Mouse (Mus musculus) neural tube, embryonic 14.5 days (tissue): ENCODE results near the gene Lenep. TPM values are rescaled to one million over a fixed set of nuclear protein-coding genes. Genes with fewer than 3 reads are reported as not detected.

Experiments
- ATAC-seq: fragments of 200-750 bp; cut with Nextera tagmentation; 2 replicates; pipeline ENCODE4 v1.8.0; 2017; ENCODE audit warnings: low read depth, mild to moderate bottlenecking, moderate TSS enrichment, moderate library complexity
- H3K27ac ChIP-seq: fragments of 300-500 bp; sonication (generic); 2 replicates; pipeline ENCODE4 v1.5.1; 2014; ENCODE audit warnings: low read depth, mild to moderate bottlenecking, control low read depth, low read length, moderate library complexity, mixed read lengths
- H3K27me3 ChIP-seq: fragments of 300-500 bp; sonication (generic); 2 replicates; pipeline ENCODE4 v1.6.1; 2014; ENCODE audit warnings: low read length; ENCODE audit not compliant: control insufficient read depth, insufficient read depth
- H3K36me3 ChIP-seq: fragments of 300-500 bp; sonication (generic); 2 replicates; pipeline ENCODE4 v1.6.1; 2014; ENCODE audit warnings: low read length, mixed read lengths; ENCODE audit not compliant: control insufficient read depth, insufficient read depth
- H3K4me1 ChIP-seq: fragments of 300-500 bp; sonication (generic); 2 replicates; pipeline ENCODE4 v1.6.1; 2014; ENCODE audit warnings: low read length; ENCODE audit not compliant: control insufficient read depth, insufficient read depth
- H3K4me2 ChIP-seq: fragments of 300-500 bp; sonication (generic); 2 replicates; pipeline ENCODE4 v1.6.1; 2014; ENCODE audit warnings: mild to moderate bottlenecking, low read depth, low read length, control low read depth
- H3K4me3 ChIP-seq: fragments of 300-500 bp; sonication (generic); 2 replicates; pipeline ENCODE4 v1.5.1; 2014; ENCODE audit warnings: low read depth, low read length, control low read depth, mixed read lengths
- H3K9ac ChIP-seq: fragments of 300-500 bp; sonication (generic); replicated peaks from 2 replicates; pipeline ENCODE4 v1.6.1; 2014; ENCODE audit warnings: low read depth, mild to moderate bottlenecking, control low read depth, low read length, mixed read lengths
- H3K9me3 ChIP-seq: fragments of 300-500 bp; sonication (generic); 2 replicates; pipeline ENCODE4 v1.6.1; 2016; ENCODE audit warnings: low read length; ENCODE audit not compliant: control insufficient read depth
- WGBS: fragments of 180-500 bp; shearing (Covaris S2); extraction: QIAGEN DNeasy Blood & Tissue Kit; methylation state at CpG from one replicate; pipeline ENCODE4 v1.1.7; 2014; 5-methylcytosine and 5-hydroxymethylcytosine counted together
- polyA plus RNA-seq: library from polyadenylated mRNA; unstranded; fragments of >200 nt; fragmentation: Nextera tagmentation; extraction: Ambion mirVana; gene quantifications from 2 replicates; pipeline ENCODE4 v1.2.1, GENCODE M21; 2014

Gene Lenep
- polyA plus RNA-seq, 1 experiment from 2014 or later = 1.9 TPM

DNA sequence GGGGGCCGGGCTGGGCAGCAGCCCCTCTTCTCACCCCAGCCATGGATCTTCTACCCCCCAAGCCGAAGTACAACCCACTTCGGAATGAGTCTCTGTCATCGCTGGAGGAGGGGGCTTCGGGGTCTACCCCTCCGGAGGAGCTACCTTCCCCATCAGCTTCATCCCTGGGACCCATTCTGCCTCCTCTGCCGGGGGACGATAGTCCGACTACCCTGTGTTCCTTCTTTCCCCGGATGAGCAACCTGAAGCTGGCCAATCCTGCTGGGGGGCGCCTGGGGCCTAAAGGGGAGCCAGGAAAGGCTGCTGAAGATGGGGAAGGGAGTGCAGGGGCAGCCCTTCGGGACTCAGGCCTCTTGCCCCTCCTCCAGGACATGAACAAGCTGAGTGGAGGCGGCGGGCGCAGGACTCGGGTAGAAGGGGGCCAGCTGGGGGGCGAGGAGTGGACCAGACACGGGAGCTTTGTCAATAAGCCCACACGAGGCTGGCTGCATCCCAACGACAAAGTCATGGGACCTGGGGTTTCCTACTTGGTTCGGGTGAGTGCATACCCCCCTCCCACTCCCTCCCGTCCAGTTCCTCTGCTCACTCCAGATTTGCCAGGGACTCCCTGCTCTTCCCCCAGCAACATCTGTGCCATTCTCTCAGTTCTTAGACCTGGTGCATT, 19.3 kb upstream of the Lenep start:
- no peaks in the 10 kb centered on the region for H3K36me3 ChIP-seq
- H3K4me1 ChIP-seq = peaks cover 19% of the 10 kb centered on the region
- H3K27ac ChIP-seq = peak overlapping the region; percentile 39
- peak overlapping the region; percentile 54 for H3K4me2 ChIP-seq
- H3K9ac ChIP-seq = peak overlapping the region; percentile 59
- no peak for ATAC-seq
- H3K9me3 ChIP-seq = no peaks in the 10 kb centered on the region
- H3K27me3 ChIP-seq = no peaks in the 10 kb centered on the region
- 9% methylated on average over 22 of the region's 22 CpGs for WGBS
- peak overlapping the region; percentile 28 for H3K4me3 ChIP-seq

GRCm38 (mm10) chr3:89421002-89421774, 18.6 kb upstream of the Lenep start:
- Histone ChIP-seq H3K27ac (peak overlapping the region; percentile 52; the same call in 1 of the 2 replicates), H3K4me3 (peak overlapping the region; percentile 28), H3K27me3 (no peaks in the 10 kb centered on the region), H3K36me3 (no peaks in the 10 kb centered on the region), H3K9me3 (no peaks in the 10 kb centered on the region), H3K4me1 (peaks cover 23% of the 10 kb centered on the region), H3K4me2 (peak overlapping the region; percentile 54), H3K9ac (peak overlapping the region; percentile 59)
- 2% methylated on average over 11 of the region's 11 CpGs for WGBS
- peak; percentile 45; the same call in 1 of the 2 replicates for ATAC-seq

DNA sequence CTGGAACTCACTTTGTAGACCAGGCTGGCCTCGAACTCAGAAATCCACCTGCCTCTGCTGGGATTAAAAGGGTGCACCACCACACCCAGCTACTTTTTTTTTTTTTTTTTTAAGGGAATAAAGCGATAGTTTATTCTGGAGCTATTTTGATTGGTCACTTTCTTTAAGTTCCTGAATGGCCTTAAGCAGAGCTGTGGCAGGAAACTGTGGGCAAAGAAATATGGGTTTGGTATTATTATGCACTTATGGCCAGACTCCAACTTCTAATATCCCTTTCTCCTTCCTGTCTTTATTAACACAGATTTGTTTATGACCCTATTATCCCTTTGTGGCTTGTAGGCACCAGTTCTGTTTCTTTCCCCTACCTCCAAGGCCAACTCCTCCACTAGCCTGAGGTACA, 17.8 kb upstream of the Lenep start:
- Histone ChIP-seq H3K27ac (peak overlapping the region; percentile 52; the same call in 1 of the 2 replicates), H3K27me3 (no peaks in the 10 kb centered on the region), H3K4me2 (peak overlapping the region; percentile 54), H3K9ac (no peak overlapping the region), H3K4me1 (peaks cover 23% of the 10 kb centered on the region), H3K9me3 (no peaks in the 10 kb centered on the region), H3K4me3 (no peak overlapping the region), H3K36me3 (0 out of 2 replicates have a peak, but pooled peaks cover 3% of the 10 kb centered on the region)
- 39% methylated on average over 2 of the region's 2 CpGs for WGBS
- no peak for ATAC-seq

- Histone ChIP-seq H3K9ac (peak overlapping the region; percentile 41; the same call in 1 of the 2 replicates), H3K4me3 (peak overlapping the region; percentile 56; the same call in 1 of the 2 replicates), H3K27me3 (no peaks in the 10 kb centered on the region), H3K27ac (peak overlapping the region; percentile 46; the same call in 1 of the 2 replicates), H3K9me3 (no peaks in the 10 kb centered on the region), H3K36me3 (peaks cover 5% of the 10 kb centered on the region; the same call in 1 of the 2 replicates), H3K4me2 (peak overlapping the region; percentile 71), H3K4me1 (peaks cover 23% of the 10 kb centered on the region)
- ATAC-seq = no peak
- 18% methylated on average over 3 of the region's 3 CpGs for WGBS
Observed at GRCm38 (mm10) chr3:89419981-89420380, 17.4 kb upstream of the Lenep start.

DNA sequence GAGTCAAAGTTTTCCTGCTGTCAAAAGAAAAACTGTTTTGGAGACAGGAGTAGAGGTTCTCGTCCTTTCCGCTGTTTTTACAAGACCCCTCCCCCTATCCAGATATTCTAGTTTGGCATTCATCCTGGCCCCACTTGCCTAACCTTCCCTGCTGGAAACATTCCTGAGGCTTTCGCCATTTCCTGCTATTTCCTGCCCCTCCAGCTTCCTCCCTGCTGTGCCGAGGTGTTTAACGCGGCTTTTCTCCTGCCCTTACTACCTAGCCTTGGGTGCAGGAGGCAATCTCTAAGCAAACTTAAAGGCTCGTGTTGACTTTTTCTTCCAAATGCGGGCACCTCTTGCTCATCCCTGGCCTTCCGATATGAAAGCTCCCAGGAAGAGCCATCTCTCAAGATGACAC, 17.0 kb upstream of the Lenep start:
- Histone ChIP-seq H3K4me1 (peaks cover 23% of the 10 kb centered on the region), H3K36me3 (peaks cover 10% of the 10 kb centered on the region; the same call in 1 of the 2 replicates), H3K27me3 (no peaks in the 10 kb centered on the region), H3K4me3 (peak overlapping the region; percentile 56), H3K27ac (peak overlapping the region; percentile 70), H3K9me3 (no peaks in the 10 kb centered on the region), H3K9ac (peak overlapping the region; percentile 41; the same call in 1 of the 2 replicates), H3K4me2 (peak overlapping the region; percentile 71)
- 1% methylated on average over 9 of the region's 9 CpGs for WGBS
- ATAC-seq = no peak

DNA sequence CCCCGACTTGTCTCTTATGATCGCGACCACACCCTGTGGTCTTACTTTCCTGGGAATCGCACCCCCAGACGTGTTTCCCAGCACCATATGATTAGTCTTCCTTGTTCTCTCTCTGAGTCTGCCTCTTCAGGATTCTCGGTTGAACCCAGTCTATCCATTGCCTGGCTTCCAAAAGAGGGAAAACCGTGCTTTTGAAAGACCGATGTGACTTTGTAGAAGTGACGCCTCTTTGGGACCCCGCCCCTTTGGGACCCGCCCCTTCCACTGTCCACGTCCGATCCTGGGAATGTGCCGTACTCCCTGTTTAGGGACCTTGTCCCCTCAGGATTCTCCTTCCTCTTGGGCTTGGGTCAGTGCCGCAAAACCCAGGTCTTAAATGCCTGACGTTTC, 16.3 kb upstream of the Lenep start:
- Histone ChIP-seq H3K27me3 (no peaks in the 10 kb centered on the region), H3K4me1 (peaks cover 23% of the 10 kb centered on the region), H3K27ac (peak overlapping the region; percentile 70), H3K9ac (peak overlapping the region; percentile 41), H3K4me2 (peak overlapping the region; percentile 71), H3K4me3 (peak overlapping the region; percentile 56), H3K9me3 (no peaks in the 10 kb centered on the region), H3K36me3 (peaks cover 10% of the 10 kb centered on the region; the same call in 1 of the 2 replicates)
- WGBS = 0% methylated on average over 16 of the region's 16 CpGs
- ATAC-seq = no peak

GRCm38 (mm10) chr3:89418170-89418860, 15.7 kb upstream of the Lenep start, which contains the start of the genes Cks1b and Shc1:
Gene Cks1b (minus strand): TSS chr3:89418383.
Gene Shc1 (plus strand): TSS chr3:89418443.
- H3K4me1 ChIP-seq = peaks cover 23% of the 10 kb centered on the region
- under 1% methylated on average over 38 of the region's 39 CpGs for WGBS

GRCm38 (mm10) chr3:89417840-89418169, 15.2 kb upstream of the Lenep start:
- peak overlapping the region; percentile 52; the same call in 1 of the 2 replicates for H3K27ac ChIP-seq
- H3K4me1 ChIP-seq = peaks cover 23% of the 10 kb centered on the region
- H3K4me3 ChIP-seq = peak overlapping the region; percentile 56
- peak; percentile 57 for ATAC-seq
- H3K4me2 ChIP-seq = peak overlapping the region; percentile 71
- H3K27me3 ChIP-seq = no peaks in the 10 kb centered on the region
- peaks cover 10% of the 10 kb centered on the region; the same call in 1 of the 2 replicates for H3K36me3 ChIP-seq
- H3K9me3 ChIP-seq = no peaks in the 10 kb centered on the region
- peak overlapping the region; percentile 28; the same call in 1 of the 2 replicates for H3K9ac ChIP-seq
- WGBS = under 1% methylated on average over 20 of the region's 20 CpGs

More at GRCm38 (mm10) chr3:89418170-89418860, 15.7 kb upstream of the Lenep start, which contains the start of the genes Cks1b and Shc1:
- peak within 1 kb of the TSS; percentile 71 for H3K4me2 ChIP-seq
- no peaks in the 10 kb centered on the region for H3K9me3 ChIP-seq
- peak within 1 kb of the TSS; percentile 41 for H3K9ac ChIP-seq
- peaks cover 10% of the 10 kb centered on the region; the same call in 1 of the 2 replicates for H3K36me3 ChIP-seq
- H3K27me3 ChIP-seq = no peaks in the 10 kb centered on the region
- peak; percentile 95 for ATAC-seq
- H3K27ac ChIP-seq = peak within 1 kb of the TSS; percentile 70
- peak within 1 kb of the TSS; percentile 56 for H3K4me3 ChIP-seq
